Mouse (Mus musculus) liver, postnatal 0 days (tissue): Measurements from ENCODE around the gene Bap1.

Experiments used
- CTCF ChIP-seq: sonication (generic); IDR thresholded peaks from 2 replicates; pipeline ENCODE4 v1.5.1; 2016; ENCODE audit warnings: antibody characterized with exemption, low read depth
- EP300 ChIP-seq: IDR thresholded peaks from 2 replicates; pipeline ENCODE4 v1.6.1; 2016; ENCODE audit warnings: antibody characterized with exemption, low read depth, mild to moderate bottlenecking

- TF ChIP-seq EP300 (no peak), CTCF (no peak)
Observed at GRCm38 (mm10) chr14:31245946-31246345, 5.3 kb upstream of the Bap1 start.
